Mouse (Mus musculus): ENCODE results near the gene Zfp935. TPM values are rescaled to one million over a fixed set of nuclear protein-coding genes. Genes with fewer than 3 reads are reported as not detected.
A peak's percentile ranks its signal among the peaks of the same experiment; 100 is the strongest.
"Not testable (repeated sequence)": the region's sequence is repeated elsewhere in the genome, so short reads cannot be mapped to it uniquely, and the experiment has no call there.

The Zfp935 gene
- not detected in 2 replicates for polyA plus RNA-seq (2012; rRNA removed)

GRCm38 (mm10) chr13:62558189-62559110, at the start of gene Zfp935:
Zfp935 (minus strand) TSS chr13:62558511.
- WGBS: 4% methylated on average over 27 of the region's 27 CpGs
- H3K36me3 ChIP-seq (ENCODE audit: control insufficient read depth, insufficient read depth, low read length); H3K27me3 ChIP-seq (ENCODE audit: control insufficient read depth, insufficient read depth, low read length); H3K4me1 ChIP-seq (ENCODE audit: control insufficient read depth, insufficient read depth, insufficient read length, low read length); H3K27ac ChIP-seq (ENCODE audit: insufficient read depth, low read depth, low read length): not testable (repeated sequence)
- peak within 1 kb of the TSS; percentile 74 for H3K4me3 ChIP-seq (ENCODE audit: low read depth, low read length)

DNA sequence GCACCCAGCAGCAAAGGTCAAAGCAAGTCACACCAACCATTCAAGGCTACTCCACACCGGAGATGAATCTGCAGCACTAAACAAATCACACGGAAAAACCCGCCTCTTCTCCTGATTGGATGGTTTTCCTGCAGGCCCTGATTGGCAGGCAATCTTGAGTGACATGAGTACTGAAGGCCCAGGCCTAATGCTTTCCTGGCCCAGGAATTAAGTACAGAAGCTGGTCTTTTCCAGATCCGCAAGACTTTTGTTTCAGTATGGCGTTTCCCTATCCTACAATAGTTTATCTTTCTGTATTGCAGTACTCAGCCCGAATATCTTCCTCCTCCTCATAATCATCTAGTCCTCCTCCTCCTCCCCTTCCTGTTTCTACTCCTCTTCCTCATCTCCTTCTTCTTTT, 12.8 kb upstream of the Zfp935 start, which contains the start of gene Zfp934:
TSS of gene Zfp934 (minus strand) at position 101 of the 400 bp plus-strand sequence.
- not testable (repeated sequence) for H3K36me3 ChIP-seq (ENCODE audit: control insufficient read depth, insufficient read depth, low read length); H3K27ac ChIP-seq (ENCODE audit: insufficient read depth, low read depth, low read length); H3K27me3 ChIP-seq (ENCODE audit: control insufficient read depth, insufficient read depth, low read length); H3K4me3 ChIP-seq (ENCODE audit: low read depth, low read length); H3K4me1 ChIP-seq (ENCODE audit: control insufficient read depth, insufficient read depth, insufficient read length, low read length)
- WGBS: 91% methylated on average over 6 of the region's 6 CpGs

DNA sequence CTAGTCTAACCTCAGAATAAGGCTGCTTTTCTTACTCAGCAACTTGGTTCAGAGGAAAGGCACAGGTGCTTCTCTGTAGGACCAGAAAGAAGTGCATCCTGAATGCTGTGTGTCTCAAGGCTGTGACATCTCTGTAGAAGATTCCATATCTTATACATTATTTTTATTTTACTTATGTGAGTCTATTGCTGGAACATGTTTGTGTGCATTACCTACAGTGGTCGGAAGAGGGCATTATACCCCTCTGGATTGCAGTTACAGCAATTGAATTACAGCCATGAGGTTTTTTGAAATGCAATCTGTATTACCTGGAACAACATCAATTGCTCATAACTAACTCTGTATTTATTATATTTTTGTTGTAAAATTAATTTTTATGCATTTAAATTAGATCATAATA, 3.4 kb upstream of the Zfp935 start:
- not testable (repeated sequence) for H3K36me3 ChIP-seq (ENCODE audit: control insufficient read depth, insufficient read depth, low read length); H3K4me1 ChIP-seq (ENCODE audit: control insufficient read depth, insufficient read depth, insufficient read length, low read length); H3K4me3 ChIP-seq (ENCODE audit: low read depth, low read length); H3K27me3 ChIP-seq (ENCODE audit: control insufficient read depth, insufficient read depth, low read length); H3K27ac ChIP-seq (ENCODE audit: insufficient read depth, low read depth, low read length)
- WGBS: 25% methylated on average over 1 of the region's 1 CpGs

DNA sequence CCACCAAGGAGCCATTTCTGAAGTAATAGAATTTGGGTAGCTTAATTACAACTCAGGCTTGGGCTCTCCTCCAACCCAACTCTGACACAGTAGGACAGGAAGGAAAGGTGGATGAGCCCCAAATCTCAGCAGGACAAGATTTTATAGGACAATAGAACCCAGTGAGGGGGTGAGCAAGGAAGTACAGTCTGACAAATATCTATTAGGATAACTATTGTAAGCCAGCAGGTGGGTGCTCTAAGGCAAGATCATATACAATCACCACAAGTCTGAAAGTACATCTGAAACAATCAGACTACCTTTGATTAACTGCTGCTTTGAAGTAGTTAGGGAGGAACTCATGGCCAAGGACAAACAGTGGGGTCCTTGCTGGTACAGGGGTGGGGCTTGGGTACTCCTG, 28.2 kb downstream of the Zfp935 start:
- H3K36me3 ChIP-seq (ENCODE audit: control insufficient read depth, insufficient read depth, low read length); H3K27ac ChIP-seq (ENCODE audit: insufficient read depth, low read depth, low read length); H3K4me3 ChIP-seq (ENCODE audit: low read depth, low read length); H3K27me3 ChIP-seq (ENCODE audit: control insufficient read depth, insufficient read depth, low read length); H3K4me1 ChIP-seq (ENCODE audit: control insufficient read depth, insufficient read depth, insufficient read length, low read length): not testable (repeated sequence)

GRCm38 (mm10) chr13:62510641-62511420, 47.5 kb downstream of the Zfp935 start:
- H3K27ac ChIP-seq (ENCODE audit: insufficient read depth, low read depth, low read length); H3K4me3 ChIP-seq (ENCODE audit: low read depth, low read length); H3K27me3 ChIP-seq (ENCODE audit: control insufficient read depth, insufficient read depth, low read length); H3K36me3 ChIP-seq (ENCODE audit: control insufficient read depth, insufficient read depth, low read length); H3K4me1 ChIP-seq (ENCODE audit: control insufficient read depth, insufficient read depth, insufficient read length, low read length): not testable (repeated sequence)
- 88% methylated on average over 1 of the region's 1 CpGs for WGBS

DNA sequence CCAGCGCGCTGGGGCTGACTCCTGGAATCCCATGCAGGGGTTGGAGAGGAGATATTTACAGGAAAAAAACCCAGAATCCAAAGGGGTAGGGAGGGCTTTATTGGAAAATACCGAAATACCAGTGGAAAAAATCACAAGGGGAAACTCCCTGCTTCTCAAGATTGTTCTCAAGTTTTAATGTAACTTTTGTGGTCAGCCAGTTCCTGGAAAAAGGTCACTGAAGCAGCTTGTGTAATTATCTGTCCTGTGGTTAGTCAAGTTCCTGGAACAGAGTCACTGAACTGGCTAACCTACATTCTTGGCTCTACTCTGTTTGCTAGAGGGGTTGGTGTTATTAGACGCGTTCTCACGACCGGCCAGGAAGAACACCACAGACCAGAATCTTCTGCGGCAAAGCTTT, 85.7 kb downstream of the Zfp935 start:
- not testable (repeated sequence) for H3K4me1 ChIP-seq (ENCODE audit: control insufficient read depth, insufficient read depth, insufficient read length, low read length); H3K27me3 ChIP-seq (ENCODE audit: control insufficient read depth, insufficient read depth, low read length); H3K4me3 ChIP-seq (ENCODE audit: low read depth, low read length); H3K36me3 ChIP-seq (ENCODE audit: control insufficient read depth, insufficient read depth, low read length); H3K27ac ChIP-seq (ENCODE audit: insufficient read depth, low read depth, low read length)
- WGBS: 94% methylated on average over 8 of the region's 8 CpGs

DNA sequence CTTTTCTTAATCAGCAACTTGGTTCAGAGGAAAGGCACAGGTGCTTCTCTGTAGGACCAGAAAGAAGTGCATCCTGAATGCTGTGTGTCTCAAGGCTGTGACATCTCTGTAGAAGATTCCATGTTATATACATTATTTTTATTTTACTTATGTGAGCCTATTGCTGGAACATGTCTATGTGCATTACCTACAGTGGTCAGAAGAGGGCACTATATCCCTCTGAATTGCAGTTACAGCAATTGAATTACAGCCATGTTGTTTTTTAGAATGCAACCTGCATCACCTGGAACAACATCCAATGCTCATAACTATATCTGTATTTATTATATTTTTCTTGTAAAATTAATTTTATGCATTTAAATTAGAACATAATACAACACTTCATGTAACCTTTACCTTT, 88.4 kb downstream of the Zfp935 start:
- not testable (repeated sequence) for H3K27ac ChIP-seq (ENCODE audit: insufficient read depth, low read depth, low read length); H3K4me1 ChIP-seq (ENCODE audit: control insufficient read depth, insufficient read depth, insufficient read length, low read length)

GRCm38 (mm10) chr13:62466424-62467334, 91.6 kb downstream of the Zfp935 start, which contains the start of gene Gm49359:
Gm49359 (minus strand) TSS chr13:62466832.
- WGBS: 1% methylated on average over 28 of the region's 28 CpGs
- H3K27ac ChIP-seq (ENCODE audit: insufficient read depth, low read depth, low read length): peak within 1 kb of the TSS; percentile 80

More for the DNA sequence above, 88.4 kb downstream of the Zfp935 start:
- not testable (repeated sequence) for H3K27me3 ChIP-seq (ENCODE audit: control insufficient read depth, insufficient read depth, low read length); H3K4me3 ChIP-seq (ENCODE audit: low read depth, low read length); H3K36me3 ChIP-seq (ENCODE audit: control insufficient read depth, insufficient read depth, low read length)

More at GRCm38 (mm10) chr13:62466424-62467334, 91.6 kb downstream of the Zfp935 start, which contains the start of gene Gm49359:
- H3K4me3 ChIP-seq (ENCODE audit: low read depth, low read length): peak within 1 kb of the TSS; percentile 98
- not testable (repeated sequence) for H3K4me1 ChIP-seq (ENCODE audit: control insufficient read depth, insufficient read depth, insufficient read length, low read length); H3K36me3 ChIP-seq (ENCODE audit: control insufficient read depth, insufficient read depth, low read length); H3K27me3 ChIP-seq (ENCODE audit: control insufficient read depth, insufficient read depth, low read length)
